Mouse (Mus musculus) cerebellum, adult 9-11 months (tissue): Measurements from ENCODE around the gene Irf2bpl.

Experiments
- DNase-seq: peaks from one replicate; pipeline ENCODE4 v3.0.0; 2022

The Irf2bpl gene

DNA sequence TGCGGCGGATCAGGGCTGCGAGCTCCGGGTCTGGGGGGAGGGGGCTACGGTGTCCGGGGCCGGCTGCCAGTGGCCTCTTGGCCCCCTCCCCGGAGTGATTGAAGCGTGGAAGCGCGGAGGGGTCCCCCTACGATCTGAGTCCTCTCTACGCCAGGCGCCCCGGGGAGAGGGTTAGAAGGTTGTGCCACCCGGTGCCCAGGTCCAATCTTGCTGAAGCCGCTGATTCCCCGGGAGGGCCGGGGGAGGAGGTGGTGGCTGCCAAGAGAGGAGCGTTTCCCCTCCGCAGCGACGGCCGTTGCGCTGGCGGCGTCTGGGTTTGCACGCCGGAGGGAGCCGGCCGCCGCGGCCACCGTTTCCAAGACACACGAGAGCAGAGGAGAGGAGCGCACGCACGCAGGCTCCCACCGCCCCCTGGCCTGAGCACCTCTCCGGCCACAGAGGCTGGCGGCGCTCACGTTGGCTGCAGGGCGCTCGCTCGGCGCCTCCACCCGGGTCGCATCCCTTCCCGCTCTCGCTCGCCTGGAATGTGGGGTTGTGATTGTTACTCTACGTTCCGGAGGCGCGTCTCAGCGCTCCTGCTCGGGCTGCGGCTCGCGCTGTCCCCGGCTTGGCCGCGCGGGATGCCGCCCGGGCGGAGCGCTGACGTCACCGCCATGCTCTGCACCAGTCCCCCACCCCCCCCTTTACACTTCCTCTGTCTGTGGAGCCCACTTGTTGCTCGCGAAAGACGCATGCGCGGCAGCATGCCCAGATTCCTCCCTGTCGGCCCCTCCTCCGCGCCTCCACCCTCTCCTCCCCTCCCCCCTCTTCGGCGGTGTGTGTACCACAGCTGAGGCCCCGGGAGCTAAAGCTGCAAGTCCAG, at the start of gene Irf2bpl:
Gene Irf2bpl (minus strand): TSS at position 602 of the 862 bp plus-strand sequence.
- DNase-seq = peak; percentile 97

- peak; percentile 16 for DNase-seq
These were observed 48.0 kb upstream of the Irf2bpl start for GRCm38 (mm10) chr12:86932575-86932952.

DNA sequence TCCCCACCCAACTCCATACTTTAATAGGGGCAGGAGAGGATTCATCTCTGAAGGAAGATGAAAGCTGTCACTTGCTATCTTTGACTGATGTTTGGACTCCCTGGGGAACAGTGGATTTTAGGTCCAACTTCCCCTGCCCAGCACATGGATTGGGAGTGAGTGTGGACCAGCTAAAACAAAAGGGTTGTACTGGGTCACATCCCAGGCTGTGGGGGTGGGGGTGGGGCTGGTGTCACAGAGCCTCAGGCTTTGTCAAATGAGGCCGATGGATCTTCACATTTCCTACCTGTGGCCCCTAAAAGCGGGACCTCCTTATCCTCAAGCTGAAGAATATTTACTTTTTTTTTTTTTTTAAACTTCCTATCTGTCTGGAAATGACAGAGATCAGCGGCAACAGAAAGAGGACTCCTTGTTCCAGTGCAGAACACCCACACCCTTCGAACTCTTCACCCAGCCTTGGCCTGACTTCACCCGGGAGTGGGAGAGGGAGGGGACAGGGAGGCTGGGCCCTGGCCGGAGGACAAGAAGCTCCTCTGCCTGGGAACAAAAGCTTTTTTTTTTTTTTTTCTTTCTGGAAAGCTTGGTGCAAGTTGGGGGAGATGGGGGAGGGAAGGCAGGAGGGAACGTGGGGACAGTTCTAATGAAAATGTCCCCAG, 47.4 kb upstream of the Irf2bpl start:
- peak; percentile 54 for DNase-seq

DNA sequence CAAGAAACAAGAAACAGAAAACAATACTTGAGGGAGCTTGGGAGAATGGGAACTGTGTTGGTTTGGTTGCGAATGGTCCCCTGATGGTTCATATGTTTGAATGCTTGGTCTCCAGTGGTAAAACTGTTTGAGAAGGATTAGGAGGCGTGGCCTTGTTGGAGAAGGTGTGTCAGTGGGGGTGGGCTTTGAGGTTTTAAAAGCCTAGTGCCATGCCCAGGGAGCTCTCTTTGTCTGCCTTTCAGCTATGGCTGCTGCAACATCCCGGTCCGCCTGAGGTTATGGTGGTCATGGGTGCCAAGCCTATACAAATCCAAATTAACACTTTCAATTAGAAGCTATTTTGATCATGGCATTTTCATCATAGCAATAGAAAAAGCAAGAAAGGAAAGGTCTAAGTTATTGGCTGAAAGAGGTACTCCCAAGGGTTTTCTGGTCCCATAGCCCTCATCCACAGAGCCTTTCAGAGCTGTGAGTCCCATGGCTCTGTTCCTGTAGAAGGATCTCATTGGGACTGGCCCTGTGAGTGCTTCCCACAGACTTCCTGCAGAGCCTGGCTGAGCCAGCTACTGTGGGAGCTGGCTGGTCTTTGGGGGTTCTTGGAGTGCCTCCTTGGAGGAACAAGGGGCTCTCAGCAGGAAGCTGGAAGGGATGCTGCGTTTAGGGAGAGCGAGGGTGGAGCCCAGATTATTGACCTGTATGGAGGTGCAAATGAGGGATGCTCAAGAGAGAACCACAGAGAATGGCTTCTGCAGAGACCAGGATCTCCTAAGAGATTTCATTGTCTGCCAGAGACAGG, 46.5 kb upstream of the Irf2bpl start:
- DNase-seq = peak; percentile 28

- DNase-seq = peak; percentile 85
These were observed 39.2 kb upstream of the Irf2bpl start for GRCm38 (mm10) chr12:86923837-86924236.

DNA sequence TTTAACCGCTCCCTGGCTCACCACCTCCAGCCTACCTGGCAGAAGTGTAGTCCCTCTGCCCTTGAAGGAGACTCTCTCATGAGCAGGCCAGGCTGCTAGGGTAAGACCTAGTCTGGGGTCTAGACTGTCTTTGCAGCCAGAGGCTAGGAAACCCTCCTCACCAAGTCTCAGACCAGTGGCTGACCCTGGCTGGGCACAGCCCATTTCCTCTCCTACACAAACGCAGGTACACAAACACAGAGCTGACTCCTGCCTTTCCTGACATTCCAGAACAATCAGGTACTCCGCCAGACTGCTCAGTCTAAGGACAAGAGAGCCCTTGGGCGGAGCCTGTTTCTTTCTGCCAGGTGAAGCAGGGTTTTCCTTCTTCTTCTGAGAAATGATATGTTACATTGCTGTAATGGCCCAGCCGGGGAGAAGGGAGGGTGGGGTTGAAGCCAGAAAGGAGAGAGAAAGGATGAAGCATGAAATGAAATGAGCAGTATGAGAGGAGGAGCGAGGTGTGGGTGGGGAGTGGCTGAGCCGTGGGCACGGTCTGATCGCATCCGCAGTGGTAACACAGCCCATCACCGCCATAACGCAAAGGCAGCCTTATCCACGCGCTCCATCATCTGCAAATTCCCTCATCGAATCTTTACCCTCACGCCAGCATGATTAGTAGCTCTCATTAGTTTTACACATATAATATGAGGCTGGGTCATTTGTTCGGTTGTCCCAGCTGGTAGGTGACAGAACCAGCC, 34.6 kb upstream of the Irf2bpl start:
- DNase-seq = no peak

- peak; percentile 40 for DNase-seq
These were observed 33.9 kb upstream of the Irf2bpl start for GRCm38 (mm10) chr12:86918361-86918967.

DNA sequence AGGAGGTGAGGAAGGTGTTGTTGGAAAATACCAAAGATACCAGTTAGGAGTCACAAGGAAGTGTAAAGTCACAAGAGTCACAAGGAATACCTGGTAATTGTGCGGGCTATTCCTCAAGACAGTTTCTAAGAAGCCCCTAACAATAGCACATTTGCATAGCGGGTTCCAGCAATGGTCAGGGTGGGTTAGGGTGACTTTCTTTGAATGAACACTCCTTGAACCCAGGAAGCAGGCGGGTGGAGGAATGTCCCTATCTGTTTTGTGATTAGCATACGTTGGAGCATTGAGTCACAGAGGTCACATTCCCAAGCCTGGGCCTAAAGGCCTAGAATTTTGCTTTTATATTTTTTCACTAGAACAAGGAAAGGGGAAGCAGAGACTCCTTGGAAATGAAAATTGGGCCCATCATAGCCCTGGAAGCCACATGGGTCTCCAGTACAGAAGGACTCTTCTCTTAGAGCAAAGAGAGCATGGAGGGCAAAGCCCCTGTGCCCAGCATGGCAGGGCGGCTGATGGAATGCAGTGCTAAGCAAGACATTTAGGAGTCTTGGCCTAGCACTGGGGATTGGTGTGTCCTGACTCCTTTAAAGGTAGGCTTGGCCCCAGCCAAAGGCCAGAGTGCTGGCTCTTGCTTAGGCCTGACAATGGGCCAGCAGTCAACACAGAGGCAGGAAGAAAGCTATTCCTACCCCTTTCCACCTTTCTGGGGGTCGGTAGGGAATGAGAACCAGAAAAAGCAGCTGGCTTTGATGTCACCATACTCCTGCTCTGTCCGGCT, 32.4 kb upstream of the Irf2bpl start:
- DNase-seq = no peak

- peak; percentile 86 for DNase-seq
These were observed 31.0 kb upstream of the Irf2bpl start for GRCm38 (mm10) chr12:86915617-86916016.

DNA sequence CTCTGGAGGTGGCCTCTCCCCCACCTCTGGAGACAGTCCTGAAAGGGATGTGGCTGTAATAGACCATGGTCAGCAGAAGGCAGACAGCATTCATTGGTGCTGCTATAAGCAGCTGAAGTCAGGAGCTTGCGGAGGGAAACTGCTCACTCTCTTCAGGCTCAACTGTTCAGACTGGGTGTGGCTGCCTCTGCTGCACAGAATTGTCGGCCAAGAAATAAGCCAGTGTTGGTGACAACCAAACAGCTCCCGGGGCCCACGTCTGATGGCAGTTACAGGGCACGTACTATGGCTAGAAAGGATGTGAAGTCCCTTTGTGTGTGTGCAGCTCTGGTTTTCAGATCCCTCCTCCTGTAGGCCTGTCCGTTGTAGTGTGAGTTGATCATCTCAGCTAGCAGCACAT, 30.2 kb upstream of the Irf2bpl start:
- DNase-seq = no peak

GRCm38 (mm10) chr12:86914351-86914750, 29.8 kb upstream of the Irf2bpl start:
- DNase-seq = no peak

DNA sequence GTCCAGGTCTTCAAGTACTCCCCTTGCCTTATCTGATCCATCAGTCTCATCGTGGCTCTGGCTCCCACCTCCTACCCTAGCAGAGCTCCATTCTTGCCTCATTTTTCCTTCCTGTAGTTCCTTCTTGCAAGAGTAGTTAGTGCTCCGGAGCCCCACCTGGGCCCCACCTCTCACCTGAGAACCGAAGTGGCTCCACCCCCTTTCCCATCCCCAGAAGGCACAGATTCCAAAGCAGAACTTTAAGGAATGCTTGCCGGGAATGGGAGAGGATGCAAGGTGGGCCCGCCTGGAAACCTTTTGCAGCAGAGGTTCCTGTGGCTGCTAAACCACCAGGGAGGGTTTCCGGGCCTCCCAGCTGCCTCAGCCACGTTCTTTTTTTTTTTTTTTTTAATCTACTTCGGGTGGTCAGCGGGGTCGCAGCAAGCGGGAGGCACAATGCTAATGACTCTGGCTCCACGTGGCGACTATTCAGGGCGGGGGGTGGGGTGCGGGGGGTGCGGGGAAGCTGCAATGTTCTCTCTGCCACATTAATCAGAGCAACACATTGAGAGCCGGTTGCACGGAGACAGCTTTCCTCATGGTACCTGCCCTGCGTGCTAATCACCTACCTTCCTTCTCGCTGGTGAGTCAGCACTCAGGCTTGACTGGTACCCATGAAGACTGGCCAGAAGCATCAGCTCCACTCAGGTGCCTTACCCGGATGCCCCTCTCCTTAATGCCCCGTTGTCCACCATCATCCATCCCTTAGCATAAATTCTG, 27.9 kb upstream of the Irf2bpl start:
- DNase-seq = no peak

DNA sequence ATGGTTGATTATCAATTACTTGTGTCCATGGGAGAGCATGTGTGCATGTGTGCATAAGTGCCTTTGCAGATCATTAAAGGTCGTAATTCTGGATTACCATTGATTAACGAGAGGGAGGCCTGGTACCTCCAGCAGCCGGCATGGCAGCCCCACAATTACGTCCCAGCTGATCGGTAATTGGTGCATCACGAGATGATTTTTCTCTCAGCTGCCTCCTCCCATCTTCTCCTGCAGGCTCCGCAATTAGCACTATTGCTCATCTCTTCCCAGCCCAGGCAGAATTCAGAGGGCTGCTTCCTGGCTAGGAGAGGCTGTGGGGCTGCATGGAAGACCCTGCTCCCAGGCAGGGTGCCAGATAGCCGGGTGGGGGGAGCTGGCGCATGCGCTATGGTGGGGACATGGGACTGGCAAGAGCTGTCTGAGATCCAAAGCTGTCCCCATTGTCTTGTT, 26.9 kb upstream of the Irf2bpl start:
- peak; percentile 42 for DNase-seq

DNA sequence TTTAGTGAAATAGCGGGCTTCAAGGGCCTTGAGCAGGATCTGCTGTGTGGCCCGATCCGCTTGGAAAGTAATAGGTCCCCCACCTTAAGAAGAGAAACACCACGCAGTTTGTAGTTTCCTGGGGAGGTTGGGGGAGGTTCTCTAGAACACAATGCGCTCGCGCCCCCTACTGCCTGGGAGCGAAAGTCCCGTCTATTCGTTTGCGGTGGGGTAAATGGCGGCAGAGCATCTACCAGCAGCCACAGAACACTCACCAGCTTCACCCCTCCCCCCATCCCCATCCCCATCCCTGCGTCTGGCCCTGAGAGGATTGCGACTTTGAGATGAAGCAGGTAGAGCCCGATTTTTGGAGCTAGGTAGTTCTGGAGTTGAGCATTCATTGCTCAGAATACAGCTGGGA, 21.8 kb upstream of the Irf2bpl start:
- DNase-seq = peak; percentile 84

DNA sequence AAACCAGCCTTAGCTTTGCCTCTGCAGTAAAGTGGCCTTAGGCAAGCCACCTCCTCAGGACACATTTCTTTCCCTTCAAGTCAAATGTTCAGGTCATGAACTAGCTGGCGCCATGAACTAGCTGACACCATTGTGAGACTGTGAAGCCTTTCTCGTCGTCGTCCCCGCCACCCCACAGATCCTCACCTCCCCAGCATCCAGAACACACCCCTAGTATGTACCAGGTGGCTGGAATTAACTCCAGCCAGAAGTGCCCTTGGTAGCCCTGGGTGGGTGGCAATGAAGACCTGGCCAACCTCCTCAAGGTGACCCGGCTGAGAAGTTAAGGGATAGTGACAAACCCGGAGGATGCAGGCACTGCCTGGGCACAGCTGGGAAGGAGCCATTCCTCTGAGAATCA, 21.3 kb upstream of the Irf2bpl start:
- no peak for DNase-seq

DNA sequence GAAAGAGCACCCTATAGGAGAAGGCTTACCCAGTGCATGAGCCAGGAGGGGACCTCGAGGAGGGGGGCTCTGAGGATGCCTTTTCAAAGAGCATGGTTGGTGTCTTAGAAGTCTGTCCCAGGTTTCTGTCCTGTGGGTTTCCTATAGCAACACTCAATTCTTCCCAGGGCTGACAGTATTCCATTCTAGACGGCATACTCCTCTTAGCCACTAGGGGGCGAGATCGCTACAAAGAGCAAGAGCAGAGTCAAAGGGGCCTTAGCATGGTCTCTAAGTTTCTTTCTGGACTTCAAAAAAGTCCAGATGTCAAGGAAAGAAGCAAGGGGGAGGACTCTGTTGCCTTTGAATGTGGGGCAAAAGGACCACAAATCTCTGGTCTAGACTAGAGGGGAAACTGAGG, 20.6 kb upstream of the Irf2bpl start:
- DNase-seq = peak; percentile 69

GRCm38 (mm10) chr12:86903828-86904806, 19.5 kb upstream of the Irf2bpl start:
- DNase-seq = no peak

DNA sequence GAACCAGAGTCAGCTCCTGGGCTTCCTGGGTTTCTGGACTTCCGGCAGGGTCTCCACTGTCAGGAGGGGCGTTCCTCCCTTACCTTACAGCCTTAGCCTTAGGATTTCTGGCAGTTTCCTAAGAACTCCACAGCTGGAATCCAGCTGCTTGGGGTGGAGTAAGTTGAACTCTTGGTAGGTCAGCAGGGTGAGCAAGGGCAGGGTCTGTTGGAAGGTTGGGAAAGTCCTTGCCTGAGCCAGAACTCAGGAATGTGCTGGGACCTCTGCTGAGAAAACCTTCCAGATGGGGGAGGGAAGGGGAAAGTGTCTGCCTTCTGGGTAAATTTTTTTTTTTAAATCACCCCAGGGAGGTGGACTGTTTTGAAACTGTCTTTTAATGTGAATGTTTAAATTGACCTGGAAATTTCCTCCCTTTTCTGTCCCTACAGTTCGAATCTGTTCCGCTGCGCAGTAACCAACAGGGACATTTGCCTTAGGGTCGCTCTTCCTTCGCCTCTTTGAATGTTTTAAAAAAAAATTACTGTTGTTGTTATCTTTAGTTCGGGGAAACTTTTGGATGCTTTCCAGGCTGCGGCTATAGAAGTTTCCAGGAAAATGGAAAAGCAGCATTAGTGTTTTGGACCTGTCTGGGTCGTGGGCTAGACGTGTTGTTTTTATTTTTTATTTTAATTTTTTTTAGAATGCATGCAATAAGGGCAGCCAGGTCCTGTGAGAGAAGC, 15.0 kb upstream of the Irf2bpl start:
- DNase-seq = no peak

DNA sequence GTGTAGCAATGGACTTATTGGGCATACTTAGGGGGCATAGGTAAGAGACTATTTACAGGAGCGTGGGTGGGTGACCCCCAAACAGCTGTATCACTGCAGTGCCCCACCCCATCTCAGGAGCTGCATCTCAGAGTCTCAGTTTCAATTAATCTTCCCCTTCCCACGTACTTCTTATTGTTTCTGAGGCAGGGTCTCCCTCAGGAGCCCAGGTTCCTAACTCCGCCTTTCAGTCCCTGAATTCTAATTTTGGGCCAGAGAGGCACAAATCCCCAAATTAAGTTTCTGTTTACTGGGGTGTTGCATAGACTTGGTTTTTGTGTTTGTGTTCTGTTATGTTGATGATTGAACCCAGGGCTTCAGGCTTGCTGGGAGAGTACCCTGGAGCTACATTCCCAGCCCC, 13.8 kb upstream of the Irf2bpl start:
- DNase-seq = no peak
